Mouse (Mus musculus) midbrain, embryonic 12.5 days (tissue): ENCODE measurements at regions not wholly inside any gene's neighbourhood (a gene's known extent, or its start where the extent isn't known, plus 50 kb on each side); places are given as distances from the start of the nearest gene placed in this dataset.

ENCODE experiments used
- ATAC-seq: fragments of 200-750 bp; cut with Nextera tagmentation; 2 replicates; pipeline ENCODE4 v1.8.0; 2017; ENCODE audit warnings: low read depth, moderate TSS enrichment, moderate library complexity; ENCODE audit not compliant: low FRiP score
- H3K27ac ChIP-seq: fragments of 300-500 bp; sonication (generic); replicated peaks from 2 replicates; pipeline ENCODE4 v1.5.1; 2016; ENCODE audit warnings: mild to moderate bottlenecking
- H3K27me3 ChIP-seq: fragments of 300-500 bp; sonication (generic); 2 replicates; pipeline ENCODE4 v1.6.1; 2016; ENCODE audit warnings: mild to moderate bottlenecking
- H3K36me3 ChIP-seq: fragments of 300-500 bp; sonication (generic); 2 replicates; pipeline ENCODE4 v1.6.1; 2016
- H3K4me1 ChIP-seq: fragments of 300-500 bp; sonication (generic); 2 replicates; pipeline ENCODE4 v1.6.1; 2016
- H3K4me2 ChIP-seq: fragments of 300-500 bp; sonication (generic); replicated peaks from 2 replicates; pipeline ENCODE4 v1.6.1; 2016; ENCODE audit warnings: mild to moderate bottlenecking, moderate library complexity
- H3K4me3 ChIP-seq: fragments of 300-500 bp; sonication (generic); 2 replicates; pipeline ENCODE4 v1.5.1; 2016; ENCODE audit warnings: mild to moderate bottlenecking
- H3K9ac ChIP-seq: fragments of 300-500 bp; sonication (generic); replicated peaks from 2 replicates; pipeline ENCODE4 v1.6.1; 2016; ENCODE audit warnings: mild to moderate bottlenecking, moderate library complexity
- H3K9me3 ChIP-seq: fragments of 300-500 bp; sonication (generic); 2 replicates; pipeline ENCODE4 v1.6.1; 2016; ENCODE audit warnings: mild to moderate bottlenecking
- WGBS: fragments of 180-500 bp; shearing (Covaris S2); methylation state at CpG from one replicate; pipeline ENCODE4 v1.1.7; 2016; 5-methylcytosine and 5-hydroxymethylcytosine counted together

- H3K4me2 ChIP-seq: no peak overlapping the region
- no peaks in the 10 kb centered on the region for H3K36me3 ChIP-seq
- no peaks in the 10 kb centered on the region for H3K27me3 ChIP-seq
- H3K9me3 ChIP-seq: no peaks in the 10 kb centered on the region
- no peak for ATAC-seq
- no peak overlapping the region for H3K9ac ChIP-seq
- H3K27ac ChIP-seq: no peak overlapping the region
- H3K4me1 ChIP-seq: no peaks in the 10 kb centered on the region
- no peak overlapping the region for H3K4me3 ChIP-seq
Observed at GRCm38 (mm10) chr12:9151001-9151400, 121.2 kb downstream of the Ttc32 start.

GRCm38 (mm10) chr12:9151426-9151825 lies 121.6 kb downstream of the Ttc32 start:
- Histone ChIP-seq H3K27ac (no peak overlapping the region), H3K4me1 (no peaks in the 10 kb centered on the region), H3K27me3 (no peaks in the 10 kb centered on the region), H3K4me2 (no peak overlapping the region), H3K9me3 (no peaks in the 10 kb centered on the region), H3K36me3 (no peaks in the 10 kb centered on the region), H3K9ac (no peak overlapping the region), H3K4me3 (no peak overlapping the region)
- WGBS: 82% methylated on average over 1 of the region's 1 CpGs
- no peak for ATAC-seq

- Histone ChIP-seq H3K4me3 (no peak overlapping the region), H3K9me3 (no peaks in the 10 kb centered on the region), H3K9ac (no peak overlapping the region), H3K36me3 (no peaks in the 10 kb centered on the region), H3K4me2 (no peak overlapping the region), H3K27me3 (no peaks in the 10 kb centered on the region), H3K4me1 (no peaks in the 10 kb centered on the region), H3K27ac (no peak overlapping the region)
- ATAC-seq: no peak
- 91% methylated on average over 2 of the region's 2 CpGs for WGBS
Observed at GRCm38 (mm10) chr12:9154491-9154890, 124.7 kb downstream of the Ttc32 start.

- H3K9ac ChIP-seq: no peak overlapping the region
- no peaks in the 10 kb centered on the region for H3K27me3 ChIP-seq
- H3K27ac ChIP-seq: no peak overlapping the region
- H3K9me3 ChIP-seq: no peaks in the 10 kb centered on the region
- no peaks in the 10 kb centered on the region for H3K36me3 ChIP-seq
- no peak overlapping the region for H3K4me3 ChIP-seq
- ATAC-seq: no peak
- no peak overlapping the region for H3K4me2 ChIP-seq
- H3K4me1 ChIP-seq: no peaks in the 10 kb centered on the region
Observed at GRCm38 (mm10) chr12:9156794-9157193, 127.0 kb downstream of the Ttc32 start.

DNA sequence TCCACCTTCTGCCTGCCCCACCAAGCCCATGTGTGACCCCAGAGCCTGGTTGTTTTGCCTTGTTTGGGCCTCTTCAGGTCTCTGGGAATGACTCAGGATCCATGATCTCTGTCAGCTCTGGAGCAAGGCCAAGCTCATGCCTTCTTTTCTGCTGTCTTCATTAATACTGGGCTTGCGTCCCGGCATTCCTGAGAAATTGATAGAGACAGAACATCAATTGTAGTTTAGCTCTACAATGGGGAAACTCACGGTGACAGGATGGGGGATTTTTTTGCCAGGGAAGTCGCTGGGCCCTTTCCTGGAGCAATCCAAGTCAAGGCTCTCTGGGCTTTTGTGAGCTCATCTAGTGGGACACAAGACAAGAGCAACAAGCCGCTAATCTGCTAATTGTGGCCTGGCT lies 129.0 kb downstream of the Ttc32 start:
- no peaks in the 10 kb centered on the region for H3K9me3 ChIP-seq
- WGBS: 80% methylated on average over 5 of the region's 5 CpGs
- no peak overlapping the region for H3K27ac ChIP-seq
- H3K9ac ChIP-seq: no peak overlapping the region
- H3K27me3 ChIP-seq: no peaks in the 10 kb centered on the region
- H3K4me2 ChIP-seq: no peak overlapping the region
- no peaks in the 10 kb centered on the region for H3K4me1 ChIP-seq
- H3K4me3 ChIP-seq: no peak overlapping the region
- no peak for ATAC-seq
- H3K36me3 ChIP-seq: no peaks in the 10 kb centered on the region

- no peak overlapping the region for H3K4me2 ChIP-seq
- H3K4me1 ChIP-seq: no peaks in the 10 kb centered on the region
- no peak overlapping the region for H3K27ac ChIP-seq
- no peak overlapping the region for H3K4me3 ChIP-seq
- 89% methylated on average over 4 of the region's 4 CpGs for WGBS
- H3K36me3 ChIP-seq: no peaks in the 10 kb centered on the region
- H3K27me3 ChIP-seq: no peaks in the 10 kb centered on the region
- no peak overlapping the region for H3K9ac ChIP-seq
- no peak for ATAC-seq
- H3K9me3 ChIP-seq: no peaks in the 10 kb centered on the region
Observed at GRCm38 (mm10) chr12:9165367-9165940, 135.7 kb downstream of the Ttc32 start.

DNA sequence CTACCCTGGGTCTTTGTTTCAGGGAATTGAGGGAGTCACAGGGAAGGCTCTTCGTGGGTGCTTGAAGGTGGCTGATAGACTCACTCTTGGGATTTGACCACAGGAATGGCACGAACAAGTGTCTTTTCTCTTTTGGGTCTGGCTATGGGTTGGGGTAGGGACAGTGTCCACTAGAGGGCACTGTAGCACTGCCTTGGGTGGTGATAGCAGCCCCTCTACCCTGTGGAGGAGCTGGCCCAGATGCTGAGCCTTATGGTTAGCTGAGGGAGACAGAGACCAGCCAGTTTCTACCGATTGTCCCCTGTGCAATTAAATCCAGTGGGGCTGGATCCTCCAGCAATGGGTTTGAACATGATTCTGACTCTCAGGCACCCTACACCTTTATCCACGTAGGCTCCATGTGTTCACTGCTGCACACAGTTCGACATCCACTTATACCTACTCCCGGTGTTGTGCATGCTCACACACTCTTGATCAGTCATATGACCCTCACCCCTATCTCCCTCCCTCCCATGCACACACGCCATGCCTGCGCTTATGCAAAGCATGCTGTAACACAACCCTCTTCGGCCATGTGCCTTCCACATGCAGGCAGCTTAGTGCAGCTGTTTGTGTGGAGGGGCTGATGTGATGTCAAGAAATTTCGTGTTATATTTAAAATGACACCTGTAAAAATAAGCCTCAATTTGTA lies 136.6 kb downstream of the Ttc32 start:
- ATAC-seq: peak; percentile 93
- Histone ChIP-seq H3K27ac (no peak overlapping the region), H3K4me1 (no peaks in the 10 kb centered on the region), H3K4me3 (no peak overlapping the region), H3K9me3 (no peaks in the 10 kb centered on the region), H3K4me2 (no peak overlapping the region), H3K36me3 (no peaks in the 10 kb centered on the region), H3K9ac (no peak overlapping the region), H3K27me3 (no peaks in the 10 kb centered on the region)
- WGBS: 62% methylated on average over 10 of the region's 10 CpGs

GRCm38 (mm10) chr12:9169008-9169407 lies 139.2 kb downstream of the Ttc32 start:
- WGBS: 84% methylated on average over 3 of the region's 3 CpGs
- no peak for ATAC-seq
- H3K27ac ChIP-seq: no peak overlapping the region
- H3K4me3 ChIP-seq: no peak overlapping the region
- no peaks in the 10 kb centered on the region for H3K36me3 ChIP-seq
- no peaks in the 10 kb centered on the region for H3K4me1 ChIP-seq
- H3K27me3 ChIP-seq: no peaks in the 10 kb centered on the region
- no peaks in the 10 kb centered on the region for H3K9me3 ChIP-seq
- no peak overlapping the region for H3K4me2 ChIP-seq
- H3K9ac ChIP-seq: no peak overlapping the region

DNA sequence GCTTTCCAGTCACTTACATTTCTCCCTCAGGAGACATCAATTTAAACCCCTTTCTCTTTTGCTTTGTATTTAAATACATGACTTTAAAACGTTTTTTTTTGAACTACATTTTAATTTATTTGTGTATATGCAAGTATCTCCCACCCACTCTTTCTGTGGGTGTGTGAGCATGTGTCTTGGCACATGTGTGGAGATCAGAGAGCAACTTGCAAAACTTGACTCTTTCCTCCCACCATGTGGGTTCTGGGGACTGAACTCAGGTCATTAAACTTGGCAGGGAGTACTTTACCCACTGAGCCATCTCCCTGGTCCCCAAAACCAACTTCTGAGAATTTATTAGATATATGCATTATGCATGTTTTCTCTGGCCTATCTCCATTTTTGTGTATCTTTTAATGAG lies 143.9 kb downstream of the Ttc32 start:
- no peaks in the 10 kb centered on the region for H3K4me1 ChIP-seq
- H3K9ac ChIP-seq: no peak overlapping the region
- no peaks in the 10 kb centered on the region for H3K9me3 ChIP-seq
- no peak for ATAC-seq
- WGBS: 19% methylated on average over 1 of the region's 1 CpGs
- H3K4me2 ChIP-seq: no peak overlapping the region
- no peaks in the 10 kb centered on the region for H3K36me3 ChIP-seq
- no peak overlapping the region for H3K4me3 ChIP-seq
- H3K27me3 ChIP-seq: no peaks in the 10 kb centered on the region
- no peak overlapping the region for H3K27ac ChIP-seq

DNA sequence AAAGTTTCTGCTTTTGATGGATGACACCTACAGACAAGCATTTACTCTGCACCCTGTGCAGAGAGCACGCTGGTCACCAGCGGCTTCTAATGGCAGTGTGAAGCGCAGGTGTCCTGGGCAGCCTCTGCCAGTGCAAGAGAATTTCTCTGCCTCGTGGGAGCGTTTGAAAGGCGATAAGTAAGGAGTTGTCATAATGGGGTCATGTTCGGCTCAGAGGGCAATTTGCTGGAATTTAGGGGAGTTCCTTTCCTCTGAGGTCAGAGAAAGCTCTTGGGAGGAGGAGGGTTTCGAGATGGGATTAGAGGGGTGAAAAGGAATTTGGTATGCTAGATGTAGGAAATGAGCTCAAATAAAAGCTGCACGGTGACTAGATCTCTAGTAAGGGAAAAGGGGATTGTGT lies 144.5 kb downstream of the Ttc32 start:
- Histone ChIP-seq H3K4me2 (no peak overlapping the region), H3K36me3 (no peaks in the 10 kb centered on the region), H3K9ac (no peak overlapping the region), H3K4me3 (no peak overlapping the region), H3K9me3 (no peaks in the 10 kb centered on the region), H3K27ac (no peak overlapping the region), H3K4me1 (no peaks in the 10 kb centered on the region), H3K27me3 (no peaks in the 10 kb centered on the region)
- 51% methylated on average over 9 of the region's 9 CpGs for WGBS
- no peak for ATAC-seq

DNA sequence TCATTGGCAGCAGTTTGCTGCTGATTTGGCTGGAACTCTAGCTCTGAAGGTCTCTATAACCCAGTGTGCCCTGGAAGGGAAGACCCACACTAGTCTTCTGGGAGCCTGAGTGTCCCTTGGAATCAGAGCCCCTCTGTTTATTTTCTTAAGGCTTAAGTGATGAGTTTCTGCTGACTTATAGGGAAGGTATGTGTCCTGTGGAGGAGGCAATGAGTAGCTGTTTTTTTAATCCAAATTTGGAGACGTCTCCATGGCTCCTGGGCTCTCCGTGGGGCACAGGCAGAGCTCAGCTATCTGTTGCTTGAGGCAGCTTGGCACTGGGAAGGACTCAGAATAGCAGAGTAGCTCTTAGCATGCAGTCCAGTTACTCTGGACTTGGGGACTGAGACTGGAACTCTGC lies 146.4 kb downstream of the Ttc32 start:
- Histone ChIP-seq H3K9me3 (no peaks in the 10 kb centered on the region), H3K4me3 (no peak overlapping the region), H3K27ac (no peak overlapping the region), H3K27me3 (no peaks in the 10 kb centered on the region), H3K4me2 (no peak overlapping the region), H3K4me1 (no peaks in the 10 kb centered on the region), H3K9ac (no peak overlapping the region), H3K36me3 (no peaks in the 10 kb centered on the region)
- 73% methylated on average over 2 of the region's 2 CpGs for WGBS
- ATAC-seq: no peak

- Histone ChIP-seq H3K36me3 (no peaks in the 10 kb centered on the region), H3K9ac (no peak overlapping the region), H3K4me3 (no peak overlapping the region), H3K9me3 (no peaks in the 10 kb centered on the region), H3K4me1 (no peaks in the 10 kb centered on the region), H3K4me2 (no peak overlapping the region), H3K27ac (no peak overlapping the region), H3K27me3 (no peaks in the 10 kb centered on the region)
- 69% methylated on average over 4 of the region's 4 CpGs for WGBS
- no peak; the same call in 1 of the 2 replicates for ATAC-seq
Observed at GRCm38 (mm10) chr12:9178626-9179025, 148.8 kb downstream of the Ttc32 start.

- H3K36me3 ChIP-seq: no peaks in the 10 kb centered on the region
- no peak for ATAC-seq
- no peaks in the 10 kb centered on the region for H3K4me1 ChIP-seq
- no peak overlapping the region for H3K27ac ChIP-seq
- 72% methylated on average over 4 of the region's 4 CpGs for WGBS
- no peak overlapping the region for H3K4me2 ChIP-seq
- H3K27me3 ChIP-seq: no peaks in the 10 kb centered on the region
- H3K4me3 ChIP-seq: no peak overlapping the region
- H3K9me3 ChIP-seq: no peaks in the 10 kb centered on the region
- no peak overlapping the region for H3K9ac ChIP-seq
Observed at GRCm38 (mm10) chr12:9180677-9181076, 150.9 kb downstream of the Ttc32 start.
